Mouse (Mus musculus) cerebellum, adult 8-10 months (tissue): ENCODE results near the gene Rapgef2.
"Not testable (repeated sequence)": the region's sequence is repeated elsewhere in the genome, so short reads cannot be mapped to it uniquely, and the experiment has no call there.

Experiments
- DNase-seq: peaks from one replicate; pipeline ENCODE4 v3.0.0; 2022

Rapgef2 gene

DNA sequence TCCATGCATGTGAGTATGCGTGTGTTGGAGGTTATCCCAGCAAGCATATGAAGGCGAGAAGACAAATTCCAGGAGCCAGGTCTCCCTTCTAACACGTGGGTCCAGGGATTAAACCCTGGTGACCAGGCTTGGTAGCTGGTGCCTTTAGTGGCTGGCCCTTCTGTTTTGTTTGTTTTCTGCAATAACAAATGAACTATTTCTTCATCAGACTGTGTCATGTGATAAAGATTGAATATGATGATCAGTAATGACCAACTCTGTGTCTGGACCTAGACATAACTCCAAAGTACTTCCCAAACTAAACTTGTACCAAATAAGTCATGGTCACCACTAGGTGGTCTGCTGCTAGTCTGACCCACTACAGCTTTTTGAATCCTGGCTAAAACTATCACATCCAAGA is 202.4 kb downstream of the Rapgef2 start:
- DNase-seq: no peak

DNA sequence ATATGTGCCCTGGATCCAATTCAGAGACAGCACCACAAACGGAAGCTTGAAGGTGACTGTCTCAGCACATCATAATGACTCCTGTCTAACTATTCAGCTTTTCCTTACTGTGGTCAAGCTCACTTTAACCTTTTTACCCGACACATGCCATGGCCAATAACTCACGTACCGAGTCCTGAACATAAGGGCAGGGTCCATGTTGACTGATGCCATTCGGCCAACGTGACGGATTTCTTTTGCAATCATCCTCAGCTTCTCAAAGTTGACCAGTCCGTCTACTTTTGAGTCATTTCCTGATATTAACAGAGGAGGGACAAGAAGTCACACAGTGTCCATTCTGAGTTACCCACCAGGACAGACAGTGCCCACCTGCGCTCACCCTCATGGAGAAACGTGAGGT is 203.3 kb downstream of the Rapgef2 start:
- DNase-seq: no peak

DNA sequence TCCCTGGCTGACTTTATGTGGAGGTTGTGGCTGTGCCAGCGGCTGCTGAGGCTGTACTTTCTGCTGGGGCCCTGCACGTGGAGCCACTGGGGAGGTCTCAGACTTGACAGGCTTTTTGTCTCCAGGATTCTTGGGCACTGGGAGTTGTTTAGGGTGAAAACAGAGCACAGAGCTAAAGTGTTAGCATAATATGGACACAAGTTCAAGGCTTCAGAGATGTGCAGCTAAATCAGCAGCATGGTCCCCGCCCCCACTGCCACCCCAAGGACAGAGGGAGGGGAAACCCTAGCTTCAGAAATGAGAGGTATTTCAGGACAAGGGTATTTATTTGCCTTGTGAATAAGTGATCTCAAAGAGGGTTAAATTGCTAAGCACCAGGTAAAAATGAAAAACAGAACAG is 207.2 kb downstream of the Rapgef2 start:
- no peak for DNase-seq

DNA sequence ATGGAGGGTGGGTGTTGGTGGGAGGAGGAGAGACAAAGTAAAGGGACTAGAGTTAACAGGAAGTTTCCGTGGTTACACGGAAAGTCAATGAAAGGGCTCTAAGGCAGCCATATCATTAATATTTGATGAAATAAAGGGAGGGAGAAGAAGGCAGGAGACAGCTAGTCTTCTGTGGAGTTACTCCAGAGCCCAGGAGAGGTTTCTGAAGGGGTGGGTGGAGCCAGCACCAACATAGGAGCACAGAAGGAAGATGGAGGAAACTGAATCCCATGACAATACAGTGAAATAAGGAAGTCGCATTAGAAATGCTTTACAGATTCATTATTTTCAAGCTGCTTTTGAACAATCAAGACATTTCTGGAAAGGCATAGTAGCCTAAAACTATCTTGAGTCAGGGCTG is 211.3 kb downstream of the Rapgef2 start:
- no peak for DNase-seq

DNA sequence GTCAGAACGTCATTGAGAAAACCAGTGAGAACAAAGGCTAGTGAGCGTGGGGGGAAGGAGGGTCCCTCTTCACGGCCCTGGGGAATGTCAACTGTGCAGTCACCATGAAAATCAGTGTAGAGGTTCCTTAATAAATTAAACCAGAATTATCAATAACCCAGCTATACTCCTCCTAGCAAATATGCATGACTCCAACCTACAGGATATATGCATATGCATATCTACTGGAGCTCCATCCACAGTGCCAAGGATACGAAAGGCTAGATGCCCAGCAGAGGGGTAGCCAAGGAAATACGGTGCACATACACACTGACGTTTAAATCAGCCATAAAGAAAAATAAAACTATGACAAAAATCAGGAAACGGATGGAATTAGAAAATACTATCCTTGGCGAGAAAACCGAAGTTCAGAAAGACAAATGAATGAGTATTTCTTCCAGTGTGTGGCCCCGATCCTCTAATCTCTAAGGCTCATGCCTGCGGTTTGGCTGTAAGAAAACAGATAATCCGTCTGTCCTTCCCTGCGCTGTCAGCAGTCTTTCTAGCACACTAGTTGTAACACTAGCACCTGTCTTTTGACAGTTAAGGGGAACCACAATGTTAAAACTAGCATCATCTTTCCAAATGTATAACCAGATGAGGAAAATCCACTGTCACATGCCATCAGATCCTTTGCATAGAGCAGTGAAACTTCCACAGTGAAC is 212.6 kb downstream of the Rapgef2 start:
- DNase-seq: no peak

DNA sequence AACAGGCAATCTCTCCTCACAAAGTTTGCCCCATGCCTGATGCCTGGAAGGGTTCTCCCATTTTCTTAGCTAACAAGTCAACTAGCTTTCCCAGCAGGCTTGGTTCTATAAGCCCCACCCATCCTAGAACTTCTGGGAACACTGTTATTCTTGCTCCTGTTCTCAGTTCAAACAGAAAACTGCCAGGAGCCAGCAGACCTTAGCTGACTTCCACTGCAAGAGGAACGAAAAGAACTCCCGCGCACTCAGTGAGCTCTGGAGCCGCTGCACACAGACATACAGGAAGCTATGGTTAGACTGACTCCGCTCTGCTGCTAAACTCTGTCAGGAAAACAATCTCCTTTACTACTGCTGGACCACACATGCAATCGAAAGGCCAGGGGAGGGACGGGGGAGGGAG is 214.8 kb downstream of the Rapgef2 start:
- no peak for DNase-seq

DNA sequence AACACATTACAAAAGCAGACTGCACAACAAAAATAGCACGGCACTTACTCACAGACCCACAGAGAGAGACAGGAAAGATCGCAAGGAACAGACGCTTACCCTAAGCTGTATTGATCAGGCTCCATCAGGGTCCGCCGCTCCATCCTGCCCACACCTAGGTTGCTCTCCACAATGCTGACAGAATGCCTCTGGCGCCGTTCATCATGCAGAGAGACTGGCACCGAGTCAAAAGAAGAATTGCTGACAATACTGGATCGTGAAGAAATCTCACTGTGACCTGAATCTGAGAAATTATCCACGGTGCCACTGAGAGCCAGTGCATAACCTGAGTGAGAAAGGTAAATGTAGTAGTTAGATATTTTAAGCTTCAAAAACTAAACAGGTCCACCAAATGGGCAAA is 216.4 kb downstream of the Rapgef2 start:
- DNase-seq: peak; percentile 55

DNA sequence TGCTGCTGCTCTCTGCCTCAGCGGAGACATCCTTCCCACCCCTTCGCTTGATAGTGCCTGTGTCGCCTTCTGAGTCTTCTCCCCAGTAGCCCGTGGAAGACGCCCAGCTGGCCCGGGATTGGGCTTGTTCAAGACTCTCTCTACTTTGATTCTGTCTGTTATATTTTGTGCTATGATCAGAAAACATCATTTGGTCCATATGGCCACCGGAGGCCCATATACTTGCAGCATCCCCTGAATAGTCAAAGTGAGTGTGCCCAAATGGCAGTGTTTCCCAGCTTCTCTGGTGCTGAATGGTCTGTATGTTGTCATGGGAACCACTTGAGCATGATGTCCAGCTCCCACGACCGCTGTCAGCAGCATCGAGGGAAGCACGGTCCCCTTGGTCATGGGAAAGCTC is 217.3 kb downstream of the Rapgef2 start:
- DNase-seq: no peak

DNA sequence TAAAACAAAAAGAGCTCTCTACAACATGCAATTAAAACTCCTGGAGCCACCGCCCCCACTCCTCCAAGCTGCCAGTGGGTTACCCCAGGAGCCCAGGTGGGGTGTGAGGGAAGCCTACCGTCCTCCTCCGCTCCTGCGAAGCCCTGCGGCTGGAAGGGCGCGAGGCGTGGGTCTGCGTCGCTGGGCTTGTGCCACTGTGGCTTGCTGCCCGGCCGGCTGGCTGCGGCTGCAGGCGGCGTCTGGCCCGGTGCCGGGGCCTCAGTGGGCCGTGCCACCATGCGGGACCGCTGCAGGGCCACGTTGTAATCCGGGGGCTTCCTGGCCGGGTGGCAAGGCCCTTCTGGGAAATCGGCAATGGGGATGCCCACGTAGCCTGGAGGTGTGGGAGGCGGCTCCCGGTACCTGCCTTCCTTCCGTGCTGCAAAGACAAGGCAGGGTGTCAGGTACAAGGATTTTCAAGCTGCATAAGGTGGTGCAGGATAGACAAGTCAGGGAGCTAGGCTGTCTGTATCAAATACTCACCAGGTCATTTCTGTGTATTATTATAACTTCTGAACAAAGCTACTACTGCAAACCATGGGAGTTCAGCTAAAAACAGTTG is 219.8 kb downstream of the Rapgef2 start:
- DNase-seq: peak; percentile 34

DNA sequence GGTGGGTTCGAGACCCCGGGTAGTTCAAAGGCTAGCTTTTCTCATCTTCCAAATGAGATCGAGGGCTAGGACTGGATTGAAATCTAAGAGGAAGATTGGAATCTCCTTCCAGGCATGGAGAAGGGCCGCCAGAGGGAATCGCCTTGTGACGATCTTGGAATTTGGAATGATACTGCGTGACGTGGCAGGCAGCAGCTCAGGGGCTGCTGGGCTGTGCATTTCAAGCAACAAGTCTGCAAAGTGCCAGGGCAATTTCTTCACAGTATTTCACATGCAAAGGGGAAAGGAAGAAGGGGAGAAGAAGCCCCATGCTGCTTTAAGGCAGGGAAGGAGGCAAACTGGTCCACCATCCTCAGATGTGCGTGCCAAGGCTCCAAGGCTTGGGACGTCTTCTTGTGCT is 222.2 kb downstream of the Rapgef2 start:
- no peak for DNase-seq

DNA sequence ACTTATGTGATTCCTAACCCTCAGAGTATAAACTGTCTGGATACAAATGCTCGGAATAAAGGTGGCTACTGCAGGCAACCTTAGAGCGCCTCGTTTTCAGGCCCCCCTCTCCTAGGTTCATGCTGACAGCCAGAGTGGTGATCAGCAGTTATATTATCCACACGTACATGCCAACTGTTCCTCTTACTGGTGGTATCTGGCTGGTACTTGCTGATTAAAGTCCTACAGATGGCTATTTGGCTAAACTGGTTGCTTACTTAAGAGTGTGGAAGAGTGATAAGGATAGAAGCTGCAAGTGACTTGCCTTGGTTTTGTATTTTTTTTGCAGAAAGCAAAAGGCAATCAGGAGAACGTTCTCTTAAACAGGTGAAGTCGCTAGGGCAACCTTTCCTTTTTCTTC is 224.9 kb downstream of the Rapgef2 start:
- no peak for DNase-seq

DNA sequence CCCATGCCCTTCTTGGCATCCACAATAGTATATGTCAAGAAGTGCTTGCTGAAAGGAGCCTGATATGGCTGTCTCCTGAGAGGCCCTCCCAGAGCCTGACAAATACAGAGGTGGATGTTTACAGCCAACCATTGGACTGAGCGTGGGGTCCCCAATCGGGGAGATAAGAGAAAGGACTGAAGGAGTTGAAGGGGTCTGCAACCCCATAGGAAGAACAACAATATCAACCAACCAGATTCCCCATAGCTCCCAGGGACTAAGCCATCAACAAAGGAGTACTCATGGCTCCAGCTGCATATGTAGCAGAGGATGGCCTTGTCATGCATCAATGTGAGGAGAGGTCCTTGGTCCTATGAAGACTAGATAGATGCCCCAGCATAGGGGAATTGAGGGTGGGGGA is 227.8 kb downstream of the Rapgef2 start:
- not testable (repeated sequence) for DNase-seq

DNA sequence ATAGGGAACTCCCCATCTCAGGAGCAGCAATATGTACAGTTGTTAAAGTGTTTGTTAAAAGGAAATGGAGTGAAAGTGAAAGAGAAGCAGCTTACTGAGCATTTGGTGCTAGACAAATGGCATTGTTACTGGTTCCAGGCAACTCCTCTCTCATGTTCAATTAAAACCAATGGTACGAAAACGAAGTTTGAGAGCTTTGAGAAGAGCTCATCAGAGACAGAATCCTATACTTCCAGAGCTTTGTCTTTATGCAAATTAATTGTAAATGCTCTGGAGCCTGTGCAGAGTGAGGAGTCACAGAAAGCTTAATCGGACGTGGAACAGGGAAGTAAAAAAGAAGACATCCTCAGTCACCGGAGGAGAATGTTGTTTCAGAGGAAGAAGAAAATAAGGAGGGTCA is 241.1 kb downstream of the Rapgef2 start:
- no peak for DNase-seq

DNA sequence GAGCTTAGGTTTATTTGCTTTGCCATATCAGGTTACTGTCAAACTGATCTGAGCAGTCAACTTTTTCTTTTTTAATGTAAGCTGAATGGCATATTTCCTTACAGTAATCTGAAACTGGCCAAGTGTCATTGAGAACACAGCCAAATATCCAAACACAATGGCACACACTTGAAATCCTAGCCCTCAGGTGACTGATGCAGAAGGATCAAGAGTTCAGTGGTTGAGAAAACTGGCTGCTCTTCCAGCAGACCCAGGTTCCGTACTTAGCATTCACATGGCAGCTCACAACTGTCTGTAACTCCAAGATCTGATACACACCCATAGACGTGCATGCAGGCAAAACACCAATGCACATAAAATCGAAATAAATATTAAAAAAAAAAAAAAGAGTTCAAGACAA is 243.3 kb downstream of the Rapgef2 start:
- no peak for DNase-seq

DNA sequence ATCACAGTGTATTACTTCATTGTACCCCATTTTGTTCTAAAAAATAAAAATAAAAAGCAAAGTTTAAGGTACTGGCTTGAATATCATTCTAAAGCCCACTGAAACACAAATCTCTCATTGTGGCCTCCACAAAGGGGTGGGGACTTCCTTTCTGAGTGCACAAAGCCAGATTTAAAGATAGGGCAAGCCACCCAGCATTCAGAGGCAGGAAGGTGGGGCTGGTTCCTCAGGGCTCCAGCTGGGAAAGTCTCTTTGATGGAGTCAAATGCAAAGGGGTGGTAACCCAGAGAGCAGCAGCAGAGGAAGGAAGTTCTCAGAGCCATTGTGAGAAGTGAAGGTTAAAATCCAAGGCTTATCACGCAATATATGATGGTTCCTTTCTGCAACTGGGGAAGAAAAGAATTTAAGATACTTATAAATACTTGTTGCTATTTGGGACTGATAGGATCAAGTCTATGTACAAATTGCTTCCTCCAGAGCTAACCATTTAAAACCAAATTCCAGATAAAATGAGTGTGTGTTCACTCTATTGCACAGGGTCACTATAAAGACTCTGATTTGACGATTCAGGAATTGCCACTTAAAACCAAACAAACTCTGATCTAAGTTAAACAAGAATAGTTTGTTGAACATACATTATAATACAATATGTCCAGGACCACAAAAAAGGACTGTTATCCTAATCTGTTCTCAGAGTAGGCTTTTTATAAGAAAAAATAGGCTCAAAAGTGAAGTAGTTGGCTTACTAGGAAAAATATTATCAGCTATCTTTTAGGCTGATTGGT is 246.5 kb downstream of the Rapgef2 start:
- DNase-seq: no peak

DNA sequence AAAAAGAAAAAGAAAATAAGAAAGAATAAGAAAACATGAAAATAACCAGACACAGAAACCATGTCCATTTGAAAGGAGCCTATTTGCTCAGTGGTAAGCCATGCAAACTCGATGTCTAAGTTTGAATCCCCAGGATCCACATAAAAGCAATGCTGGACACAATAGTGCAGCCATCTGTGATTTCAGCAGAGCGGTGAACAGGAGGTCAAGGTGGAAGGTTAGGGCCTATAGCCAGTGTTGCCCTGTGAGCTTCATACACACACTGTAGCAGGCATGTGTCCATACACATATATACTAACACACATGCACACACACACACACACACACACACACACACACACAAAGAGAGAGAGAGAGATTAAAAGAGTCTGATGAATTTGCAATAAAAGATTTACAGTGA is 247.3 kb downstream of the Rapgef2 start:
- no peak for DNase-seq

DNA sequence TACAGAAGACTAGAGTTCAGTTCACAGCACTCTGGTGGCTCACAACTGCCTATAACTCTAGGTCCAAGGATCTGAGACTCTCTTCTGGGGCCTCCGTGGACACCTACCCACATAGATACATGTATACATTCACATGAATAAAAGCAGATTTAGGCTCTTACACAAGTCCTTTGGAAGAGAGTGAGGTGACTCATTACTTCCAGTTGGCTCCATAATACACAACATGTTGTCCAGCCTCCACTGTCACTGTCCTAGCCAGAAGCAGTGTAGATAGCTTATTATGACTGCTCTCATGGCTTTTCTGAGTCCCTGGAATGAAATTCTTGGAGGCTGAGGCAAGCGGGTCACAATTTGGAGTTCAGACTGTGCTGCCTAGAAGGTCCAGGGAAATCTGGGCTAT is 251.9 kb downstream of the Rapgef2 start:
- DNase-seq: no peak

DNA sequence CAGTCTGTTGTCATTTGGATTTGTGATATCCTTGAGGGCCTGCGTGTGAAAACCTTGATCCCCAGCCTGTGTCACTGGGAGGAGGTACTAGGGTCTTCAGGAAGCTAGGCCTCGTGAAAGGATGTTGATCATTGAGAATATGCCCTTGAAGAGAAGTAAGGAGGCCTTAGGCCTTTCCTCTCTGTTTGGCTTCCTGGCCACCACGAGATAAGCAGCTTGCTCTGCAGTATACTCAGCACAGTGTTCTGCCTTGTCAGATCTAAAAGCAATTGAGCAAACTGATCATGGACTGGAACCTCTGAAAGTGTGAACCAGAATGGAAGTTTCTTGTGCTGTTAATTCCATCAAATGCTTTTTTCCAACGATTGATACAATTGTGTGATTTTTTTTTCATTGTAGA is 255.5 kb downstream of the Rapgef2 start:
- no peak for DNase-seq

DNA sequence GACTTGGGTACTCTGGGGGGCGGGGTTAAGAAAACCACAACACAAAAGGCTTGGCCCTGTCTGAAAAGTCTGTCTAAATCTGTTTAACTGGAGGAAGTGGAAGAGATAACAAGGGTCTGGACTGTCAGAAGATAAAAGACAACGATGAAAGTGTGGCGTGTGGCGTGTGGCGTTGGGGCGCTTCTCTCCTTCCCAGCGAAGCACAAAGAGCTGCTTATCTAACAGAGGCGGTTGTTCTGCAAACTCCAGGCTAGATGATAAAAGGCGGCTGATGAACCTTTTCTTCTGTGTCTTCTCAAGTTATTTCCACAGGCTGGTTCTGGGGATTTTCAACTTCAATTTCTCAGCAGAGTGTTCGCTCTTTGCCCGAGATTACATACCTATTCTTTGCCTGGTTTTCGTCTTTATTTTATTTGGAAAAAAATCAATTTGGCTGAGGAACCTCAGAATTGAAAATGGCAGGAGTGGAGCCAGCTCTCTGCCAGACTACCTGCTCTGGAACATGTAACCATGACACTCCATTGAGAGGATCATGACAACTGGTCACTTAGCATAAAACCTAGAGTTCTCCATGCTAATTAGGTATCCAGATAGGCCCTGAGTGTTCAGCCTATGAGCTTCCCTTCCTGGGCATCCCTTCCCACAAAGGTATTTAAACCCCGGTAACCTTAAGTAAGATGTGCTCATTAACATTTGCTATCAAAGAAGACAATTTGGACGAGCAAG is 258.0 kb downstream of the Rapgef2 start:
- no peak for DNase-seq

DNA sequence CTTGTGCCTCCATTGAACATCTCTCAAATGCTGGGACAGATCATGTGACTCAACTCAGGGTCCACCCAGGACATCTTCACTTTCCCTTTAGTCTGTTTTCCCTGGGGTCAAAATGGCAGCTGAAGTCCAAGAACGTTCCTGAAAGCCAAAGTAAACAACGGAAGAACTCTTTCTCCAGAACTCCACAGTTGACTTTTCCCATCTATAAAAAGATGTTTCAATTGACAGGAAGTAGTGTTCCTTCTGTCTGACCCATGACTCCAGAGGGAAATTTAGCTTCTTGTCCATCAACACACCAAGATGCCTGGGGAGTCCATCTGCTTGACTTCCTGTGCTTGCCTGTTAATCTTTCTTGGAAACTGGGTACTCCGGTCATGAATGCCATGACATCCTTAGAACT is 260.3 kb downstream of the Rapgef2 start:
- DNase-seq: no peak

DNA sequence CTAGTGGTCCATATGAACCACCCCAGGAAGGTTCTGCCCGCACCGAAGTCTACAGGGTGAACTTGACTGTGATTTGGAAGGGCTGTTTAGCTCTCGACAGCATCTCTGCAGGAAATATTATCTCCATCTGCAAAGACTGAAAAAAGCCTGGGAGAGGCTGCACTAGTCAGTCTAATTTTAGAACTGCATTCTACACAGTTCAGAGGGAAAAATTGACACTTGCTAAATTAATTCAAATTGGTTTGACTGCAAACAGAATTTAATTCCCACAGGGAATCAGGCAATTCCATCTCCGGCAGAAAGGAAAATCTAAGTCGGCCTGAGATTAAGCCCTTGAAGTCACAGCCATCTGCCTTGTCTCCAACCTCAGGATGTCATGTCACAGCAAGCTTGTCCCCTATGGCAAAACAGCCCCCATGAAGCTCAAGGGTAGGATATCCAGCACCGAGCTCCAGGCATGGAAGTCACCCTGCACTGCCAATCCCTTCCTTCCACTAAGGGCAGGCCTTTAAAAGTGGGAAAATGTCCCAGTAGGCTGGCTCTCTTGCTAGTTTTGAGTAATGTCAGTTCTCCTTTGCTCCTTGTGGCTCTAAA is 262.5 kb downstream of the Rapgef2 start:
- DNase-seq: no peak

DNA sequence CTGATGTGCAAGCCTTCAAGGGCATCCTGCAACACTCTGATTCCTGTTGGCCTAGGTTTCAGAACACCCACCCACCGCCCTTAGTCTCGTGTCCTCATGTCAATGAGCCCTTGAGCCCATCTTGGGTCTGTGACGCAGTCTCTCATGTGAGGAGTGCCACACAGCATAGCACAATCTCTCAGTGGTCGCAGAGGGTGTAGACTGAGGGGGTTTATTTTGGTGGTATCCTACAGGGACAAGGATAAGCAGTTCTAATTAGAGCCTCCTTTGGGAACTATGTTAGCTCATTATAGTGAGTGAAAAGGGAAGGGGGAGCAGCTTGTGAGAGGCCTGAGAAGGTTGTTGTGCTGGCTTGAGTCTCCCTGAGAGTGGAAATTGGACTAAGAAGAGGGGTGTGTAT is 263.6 kb downstream of the Rapgef2 start:
- DNase-seq: no peak

DNA sequence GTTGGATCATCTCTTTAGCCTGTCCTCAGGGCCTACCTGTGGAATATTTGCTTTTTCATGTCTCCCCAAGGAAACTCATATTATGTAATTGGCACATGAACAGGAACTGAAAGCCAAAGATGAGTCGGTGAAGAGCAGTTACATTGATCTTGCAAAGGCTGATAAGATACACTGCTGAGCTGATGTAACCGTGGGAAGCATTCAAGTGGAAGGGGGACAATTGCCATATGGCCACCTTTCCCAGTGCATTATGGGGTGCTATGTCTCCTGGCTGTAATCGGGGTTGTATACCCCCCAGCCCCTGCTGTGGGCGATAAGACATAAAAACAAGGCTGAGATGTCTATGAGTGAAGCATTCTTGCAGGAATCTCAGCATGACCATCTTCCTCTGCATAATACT is 268.9 kb downstream of the Rapgef2 start:
- DNase-seq: no peak
